Mouse (Mus musculus) E14TG2a.4 (cell line): ENCODE measurements around the gene Slc35g2.

Experiments
- H3K27me3 ChIP-seq: 2 replicates; pipeline ENCODE4 v1.6.1; 2014; ENCODE audit warnings: low read length, control low read depth; ENCODE audit not compliant: insufficient read depth
- H3K36me3 ChIP-seq: 2 replicates; pipeline ENCODE4 v1.6.1; 2014; ENCODE audit warnings: low read length, control low read depth; ENCODE audit not compliant: insufficient read depth
- H3K4me1 ChIP-seq: replicated peaks from 2 replicates; pipeline ENCODE4 v1.6.1; 2014; ENCODE audit warnings: low read depth, low read length, control low read depth
- H3K4me3 ChIP-seq: replicated peaks from 2 replicates; pipeline ENCODE4 v1.5.1; 2014; ENCODE audit warnings: mild to moderate bottlenecking, low read length
- H3K9me3 ChIP-seq: 2 replicates; pipeline ENCODE4 v1.6.1; 2014; ENCODE audit warnings: low read length, control low read depth
- CTCF ChIP-seq: conservative IDR thresholded peaks from 2 replicates; pipeline ENCODE4 v1.5.1; 2014; ENCODE audit warnings: low read length
- NANOG ChIP-seq: IDR thresholded peaks from 2 replicates; pipeline ENCODE4 v1.6.1; 2014; ENCODE audit warnings: borderline replicate concordance, low read length, mixed read lengths
- POU5F1 ChIP-seq: IDR thresholded peaks from 2 replicates; pipeline ENCODE4 v1.6.1; 2014; ENCODE audit warnings: low read length, borderline replicate concordance

The Slc35g2 gene

DNA sequence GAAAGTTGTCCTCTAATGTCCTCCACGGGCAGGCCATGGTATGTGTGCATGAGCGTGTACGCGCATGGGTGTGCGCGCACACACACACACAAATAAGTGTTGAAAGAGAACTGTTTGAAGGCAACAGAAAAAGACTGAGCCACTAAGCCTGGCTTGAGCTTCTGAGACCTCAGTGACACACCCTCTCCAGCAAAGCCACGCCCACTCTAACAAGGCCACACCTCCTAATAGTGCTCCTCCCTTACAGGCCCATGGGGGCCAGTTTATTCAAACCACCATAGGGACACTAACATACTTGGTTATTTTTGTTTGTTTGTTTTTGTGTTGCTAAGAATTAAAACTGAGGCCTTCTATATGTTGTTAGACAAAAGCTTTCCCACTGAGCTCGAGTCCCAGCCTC lies 25.4 kb upstream of the Slc35g2 start:
- H3K4me1 ChIP-seq, result peaks cover 13% of the 10 kb centered on the region
- H3K9me3 ChIP-seq, result peaks cover 9% of the 10 kb centered on the region; the same call in 1 of the 2 replicates
- H3K27me3 ChIP-seq, result peaks cover 17% of the 10 kb centered on the region
- H3K4me3 ChIP-seq, result no peak overlapping the region
- H3K36me3 ChIP-seq, result no peaks in the 10 kb centered on the region
- TF ChIP-seq CTCF (no peak), POU5F1 (no peak)

DNA sequence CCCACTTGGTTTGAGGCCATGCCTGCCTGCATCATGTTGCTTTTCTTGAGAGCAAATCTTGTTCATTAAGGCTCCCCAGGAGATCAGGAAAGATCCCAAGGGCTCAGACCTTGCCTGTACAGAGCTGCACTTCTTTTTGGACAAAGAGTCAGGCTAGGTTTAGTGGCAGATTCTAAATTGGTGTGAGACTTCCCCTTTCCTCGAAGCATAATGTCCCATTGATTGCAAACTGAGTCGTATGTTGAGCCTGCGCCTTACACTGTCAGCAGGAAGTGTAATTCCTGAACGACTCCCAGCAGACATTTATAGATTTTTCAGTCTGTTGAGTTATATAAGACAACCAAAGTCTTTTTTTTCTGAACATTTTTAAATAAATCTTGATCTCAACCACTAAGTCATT lies 19.6 kb upstream of the Slc35g2 start:
- Histone ChIP-seq H3K4me1 (no peaks in the 10 kb centered on the region), H3K9me3 (peaks cover 20% of the 10 kb centered on the region), H3K4me3 (no peak overlapping the region), H3K27me3 (peaks cover 42% of the 10 kb centered on the region), H3K36me3 (no peaks in the 10 kb centered on the region)
- no peak for TF ChIP-seq POU5F1
- no peak for TF ChIP-seq NANOG
- TF ChIP-seq CTCF, result no peak

- Histone ChIP-seq H3K36me3 (no peaks in the 10 kb centered on the region), H3K4me1 (peaks cover 36% of the 10 kb centered on the region), H3K27me3 (peaks cover 64% of the 10 kb centered on the region), H3K4me3 (no peak overlapping the region), H3K9me3 (peaks cover 10% of the 10 kb centered on the region)
- TF ChIP-seq NANOG (no peak), CTCF (no peak), POU5F1 (no peak)
These were observed 13.1 kb upstream of the Slc35g2 start for GRCm38 (mm10) chr9:100584031-100584430.

DNA sequence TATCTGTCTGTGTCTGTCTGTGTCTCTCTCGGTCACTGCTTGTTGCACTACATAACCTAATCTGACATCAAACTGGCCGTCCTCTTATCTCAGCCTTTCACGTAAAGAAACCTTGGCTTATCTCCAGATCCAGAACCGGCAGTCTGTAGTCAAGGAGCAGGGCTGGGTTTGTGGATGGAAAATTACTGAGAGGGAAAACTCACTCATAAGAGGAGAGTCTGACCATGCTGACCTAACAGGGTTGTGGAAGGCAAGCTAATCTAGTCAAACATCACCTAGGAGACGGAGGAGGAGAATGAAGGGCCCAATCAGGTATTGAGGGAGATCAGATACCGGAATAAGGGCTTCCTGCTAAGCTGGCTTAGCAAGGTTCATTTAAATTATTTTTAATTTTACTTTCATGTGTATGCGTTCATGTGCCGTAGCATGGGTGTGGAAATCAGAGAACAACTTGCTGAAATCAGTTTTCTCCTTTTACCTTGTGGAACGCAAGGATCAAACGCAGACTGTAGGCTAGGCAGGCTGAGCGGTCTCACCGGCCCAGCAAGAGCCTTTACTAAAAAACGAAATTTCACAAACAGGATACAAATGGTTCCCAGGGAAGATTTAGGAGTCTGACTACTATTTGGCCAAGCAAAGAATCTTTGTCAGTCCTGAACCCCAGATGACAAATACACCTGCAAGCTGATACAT lies 12.1 kb upstream of the Slc35g2 start:
- H3K36me3 ChIP-seq, result no peaks in the 10 kb centered on the region
- H3K4me3 ChIP-seq, result no peak overlapping the region
- H3K4me1 ChIP-seq, result peaks cover 40% of the 10 kb centered on the region
- H3K9me3 ChIP-seq, result peaks cover 2% of the 10 kb centered on the region
- TF ChIP-seq POU5F1 (no peak), CTCF (no peak), NANOG (no peak)
- peaks cover 67% of the 10 kb centered on the region for H3K27me3 ChIP-seq

- no peaks in the 10 kb centered on the region for H3K9me3 ChIP-seq
- peaks cover 66% of the 10 kb centered on the region for H3K27me3 ChIP-seq
- peak; percentile 79; the same call in 1 of the 2 replicates for TF ChIP-seq POU5F1
- TF ChIP-seq NANOG, result peak; percentile 42; the same call in 1 of the 2 replicates
- no peak for TF ChIP-seq CTCF
- no peaks in the 10 kb centered on the region for H3K36me3 ChIP-seq
- H3K4me1 ChIP-seq, result peaks cover 43% of the 10 kb centered on the region
- no peak overlapping the region for H3K4me3 ChIP-seq
These were observed 10.9 kb upstream of the Slc35g2 start for GRCm38 (mm10) chr9:100581543-100582492.

DNA sequence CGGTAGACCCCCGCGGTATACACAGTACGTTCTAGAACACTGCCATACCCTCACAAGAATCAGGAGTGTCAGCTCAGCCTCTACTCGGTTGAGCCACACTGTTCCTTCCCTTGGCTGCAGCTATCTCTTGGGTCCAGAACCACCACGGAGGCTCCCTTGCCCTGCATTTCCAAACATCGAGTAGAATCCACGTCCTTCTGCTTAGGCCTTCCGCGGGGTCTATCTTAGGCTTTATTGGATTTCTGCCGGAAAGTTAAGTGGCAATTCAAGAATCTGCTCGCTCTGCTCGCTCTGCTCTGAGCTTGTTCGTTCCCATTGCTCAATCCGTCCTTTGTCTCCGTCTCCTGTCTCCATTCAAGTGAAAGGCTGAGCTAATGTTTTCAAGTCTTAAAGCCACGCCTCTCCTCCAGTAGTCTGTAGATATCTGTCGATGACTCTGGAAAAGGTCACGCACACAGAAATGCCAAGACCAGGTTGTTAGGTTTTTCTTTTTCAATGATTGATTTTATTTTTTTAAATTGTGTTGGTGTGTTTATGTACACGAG lies 9.4 kb upstream of the Slc35g2 start:
- H3K36me3 ChIP-seq, result no peaks in the 10 kb centered on the region
- no peak for TF ChIP-seq NANOG
- peaks cover 65% of the 10 kb centered on the region for H3K27me3 ChIP-seq
- peak overlapping the region; percentile 35 for H3K4me3 ChIP-seq
- H3K9me3 ChIP-seq, result no peaks in the 10 kb centered on the region
- H3K4me1 ChIP-seq, result peaks cover 43% of the 10 kb centered on the region

DNA sequence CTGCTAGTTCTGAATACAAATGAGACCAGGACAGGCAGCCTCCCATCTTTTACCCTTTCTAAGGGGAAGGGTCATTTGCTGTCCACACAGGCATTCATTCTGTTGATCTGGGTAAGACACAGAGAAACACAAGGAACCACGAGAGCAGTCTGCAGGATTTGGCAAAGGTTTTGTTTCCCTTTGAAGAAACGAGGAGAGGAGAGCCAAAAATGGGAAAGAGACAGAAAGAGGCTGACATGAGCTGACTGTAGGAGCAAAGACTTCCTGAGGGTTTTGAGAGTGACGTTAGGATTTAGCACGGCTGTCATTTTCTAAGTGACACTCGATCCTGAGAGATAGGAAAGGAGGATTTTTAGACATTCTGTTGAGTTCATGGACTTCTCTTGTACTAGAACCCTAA lies 3.1 kb upstream of the Slc35g2 start:
- H3K27me3 ChIP-seq, result peaks cover 75% of the 10 kb centered on the region
- H3K4me3 ChIP-seq, result no peak overlapping the region
- no peaks in the 10 kb centered on the region for H3K9me3 ChIP-seq
- peaks cover 18% of the 10 kb centered on the region for H3K4me1 ChIP-seq
- no peaks in the 10 kb centered on the region for H3K36me3 ChIP-seq
- TF ChIP-seq CTCF (no peak), NANOG (no peak)

DNA sequence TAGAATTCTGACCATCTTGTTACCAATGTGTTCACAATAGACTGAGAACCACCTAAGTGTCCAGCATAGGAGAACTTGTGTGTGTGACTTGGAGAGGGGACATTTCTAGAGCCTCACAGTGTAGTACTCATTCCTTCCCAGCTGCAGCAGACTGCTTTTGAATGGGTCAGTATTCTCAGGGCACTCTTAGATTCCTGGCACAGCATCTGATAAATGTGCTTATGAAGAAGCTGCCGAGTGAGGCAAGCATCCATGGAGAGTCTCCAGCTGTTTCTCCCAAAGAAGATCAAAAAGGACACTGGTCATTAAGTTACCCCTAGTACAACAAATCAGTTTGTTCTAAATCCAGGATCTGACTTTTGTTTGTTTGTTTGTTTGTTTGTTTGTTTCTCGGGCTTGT lies 2.4 kb upstream of the Slc35g2 start:
- H3K4me1 ChIP-seq, result peaks cover 14% of the 10 kb centered on the region
- H3K4me3 ChIP-seq, result no peak overlapping the region
- H3K36me3 ChIP-seq, result no peaks in the 10 kb centered on the region
- H3K27me3 ChIP-seq, result peaks cover 78% of the 10 kb centered on the region
- H3K9me3 ChIP-seq, result no peaks in the 10 kb centered on the region
- TF ChIP-seq POU5F1 (no peak), CTCF (no peak), NANOG (no peak)
